Mouse (Mus musculus) embryonic stem cell, embryonic (primary cell): ENCODE data around the gene Ptprt.

Experiments used
- CTCF ChIA-PET, 4 experiments: fragments of 300-600 bp in 2 of 4; fragments of 350-600 bp in 2 of 4; sonication (Branson Sonifier 250); formaldehyde crosslinking; loops; one replicate each; lab custom pipeline; 2022; ENCODE audit warnings: inconsistent platforms in 2 of 4; lab: Charles Lee
- POLR2A ChIA-PET, 4 experiments: fragments of 300-600 bp in 2 of 4; fragments of 350-600 bp in 2 of 4; sonication (Branson Sonifier 250); formaldehyde crosslinking; loops; one replicate each; lab custom pipeline; 2022; ENCODE audit warnings: antibody characterized with exemption in 4 of 4, inconsistent platforms in 1 of 4; lab: Charles Lee

The Ptprt gene

DNA sequence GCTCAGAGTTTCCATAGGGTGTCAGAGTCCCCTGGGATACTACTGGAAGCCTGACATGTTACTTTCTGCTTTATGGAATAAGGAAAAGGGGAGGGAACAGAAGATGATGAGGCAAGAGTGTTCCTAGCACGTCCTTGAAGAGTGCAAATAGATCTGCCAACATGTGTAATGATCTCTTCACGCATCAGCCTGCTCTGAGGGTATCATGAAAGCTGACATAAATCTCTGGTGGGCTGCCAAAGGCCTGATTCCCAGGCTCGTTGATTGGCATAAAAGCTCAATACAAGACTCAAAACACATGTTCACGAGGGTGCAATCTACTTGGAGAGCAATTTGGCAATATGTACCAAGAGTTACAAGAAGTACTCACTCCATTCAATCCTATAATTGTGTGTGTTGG is 778.4 kb downstream of the Ptprt start:
- ChIA-PET CTCF (no interaction called here), POLR2A (no interaction called here)

GRCm38 (mm10) chr2:161880941-161881340 is 780.0 kb downstream of the Ptprt start:
- CTCF ChIA-PET: no interaction called here
- POLR2A ChIA-PET: interaction anchor here in 1 of 4 experiments (0.7 kb wide), 1 partner anchor 279 kb away, joined by 4 read pairs; no protein-coding TSS in a partner anchor

DNA sequence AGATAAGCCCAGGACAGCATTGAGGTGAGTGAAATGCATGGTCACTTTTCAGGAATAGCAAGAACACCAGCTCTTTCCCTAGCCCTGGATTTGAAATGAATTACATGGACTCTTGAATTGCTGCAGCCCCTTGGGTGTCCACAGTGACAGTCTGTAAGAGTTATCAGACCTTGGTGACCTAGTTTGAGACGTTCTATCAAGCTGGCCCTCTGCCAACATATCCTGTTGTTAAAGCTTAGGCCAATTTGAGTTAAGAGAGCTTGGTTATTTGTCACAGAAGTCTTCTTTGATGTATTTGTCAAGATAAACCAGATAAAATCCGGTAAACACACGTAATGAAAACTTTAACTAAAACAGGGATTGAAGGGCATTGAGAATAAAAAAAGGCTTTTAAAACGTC is 795.7 kb downstream of the Ptprt start:
- CTCF ChIA-PET: no interaction called here
- POLR2A ChIA-PET: no interaction called here

GRCm38 (mm10) chr2:161858813-161859212 is 802.1 kb downstream of the Ptprt start:
- CTCF ChIA-PET: no interaction called here

GRCm38 (mm10) chr2:161858361-161858760 is 802.6 kb downstream of the Ptprt start:
- POLR2A ChIA-PET: no interaction called here
- CTCF ChIA-PET: no interaction called here

More at GRCm38 (mm10) chr2:161858813-161859212, 802.1 kb downstream of the Ptprt start:
- POLR2A ChIA-PET: no interaction called here

GRCm38 (mm10) chr2:161835001-161835400 is 825.9 kb downstream of the Ptprt start:
- CTCF ChIA-PET: no interaction called here
- POLR2A ChIA-PET: no interaction called here

- ChIA-PET CTCF (no interaction called here), POLR2A (no interaction called here)
These were observed 827.1 kb downstream of the Ptprt start for GRCm38 (mm10) chr2:161833846-161834245.

GRCm38 (mm10) chr2:161813326-161813725 is 847.6 kb downstream of the Ptprt start:
- CTCF ChIA-PET: no interaction called here

DNA sequence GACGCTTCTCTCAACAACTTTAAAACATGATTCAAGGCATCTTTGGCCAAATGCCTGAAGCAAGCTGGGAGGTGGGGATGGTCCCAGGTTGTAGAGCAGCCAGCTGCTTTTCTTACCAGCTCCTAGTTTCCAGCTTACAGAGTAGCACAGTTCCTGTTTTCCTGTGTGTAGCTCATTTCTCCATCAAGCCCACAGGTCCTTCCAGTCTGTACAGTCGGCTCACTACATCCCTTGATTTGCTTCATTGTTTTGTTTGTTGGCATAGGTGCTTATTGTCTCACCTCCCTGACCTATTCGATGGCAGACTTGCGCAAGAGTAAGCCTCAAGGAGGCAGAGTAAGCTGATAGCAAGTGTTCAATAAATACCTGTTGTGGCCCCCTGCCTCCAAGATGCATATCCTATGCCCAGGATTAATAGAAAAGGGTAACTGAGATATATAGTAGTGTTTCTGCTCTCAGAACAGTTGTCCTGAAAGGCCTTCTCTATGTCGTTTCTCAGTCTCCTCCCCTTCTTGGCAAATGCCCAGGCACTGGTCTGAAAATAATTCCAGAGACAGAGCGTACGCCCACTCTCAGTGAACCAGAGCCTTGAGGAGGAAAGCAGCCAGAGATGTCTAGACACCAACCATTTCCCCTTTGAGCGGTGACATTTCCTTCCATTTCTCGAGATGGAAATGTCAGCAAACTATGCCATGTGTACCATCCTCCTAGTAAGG is 852.7 kb downstream of the Ptprt start:
- POLR2A ChIA-PET: no interaction called here
- CTCF ChIA-PET: no interaction called here

More at GRCm38 (mm10) chr2:161813326-161813725, 847.6 kb downstream of the Ptprt start:
- POLR2A ChIA-PET: no interaction called here

DNA sequence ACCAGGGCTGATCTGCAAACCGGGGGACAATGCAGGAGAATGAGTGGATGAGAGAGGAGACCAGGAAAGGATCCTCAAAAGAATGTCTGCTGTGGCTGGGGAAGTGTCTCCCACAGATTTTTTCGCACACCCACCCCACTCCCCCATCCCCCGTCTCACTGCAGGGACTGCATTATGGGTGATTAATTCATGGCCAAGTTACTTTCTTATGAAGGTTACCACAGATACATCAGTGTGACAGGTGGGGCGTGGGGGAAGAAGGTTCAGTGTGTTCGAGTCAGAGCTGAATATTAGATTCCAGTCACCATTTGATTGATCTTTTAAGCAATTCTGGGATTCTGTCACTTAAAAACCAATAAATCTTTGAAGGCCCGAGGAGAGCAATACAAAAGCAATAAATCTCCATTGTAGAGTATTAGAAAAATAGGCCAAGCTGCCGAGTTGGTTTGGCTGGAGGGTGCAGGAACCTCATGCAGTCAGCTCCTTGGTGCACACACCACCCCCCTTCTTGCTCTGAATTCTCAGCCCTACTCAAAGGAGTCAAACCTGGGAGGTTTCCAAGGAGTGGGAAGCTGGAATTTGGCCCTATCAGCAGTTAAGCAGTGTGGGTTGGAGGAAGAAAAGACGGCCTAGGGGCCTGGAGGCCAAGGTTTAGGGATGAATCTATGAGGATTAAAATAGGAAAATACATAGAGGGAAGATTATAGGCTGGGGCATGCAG is 854.5 kb downstream of the Ptprt start:
- POLR2A ChIA-PET: no interaction called here
- CTCF ChIA-PET: no interaction called here

- CTCF ChIA-PET: no interaction called here
These were observed 861.0 kb downstream of the Ptprt start for GRCm38 (mm10) chr2:161799946-161800345.

GRCm38 (mm10) chr2:161767528-161767927 is 893.4 kb downstream of the Ptprt start:
- POLR2A ChIA-PET: interaction anchor here in 1 of 4 experiments (0.7 kb wide), 1 partner anchor 699 kb away, joined by 3 read pairs; no protein-coding TSS in a partner anchor

More at GRCm38 (mm10) chr2:161799946-161800345, 861.0 kb downstream of the Ptprt start:
- POLR2A ChIA-PET: no interaction called here

DNA sequence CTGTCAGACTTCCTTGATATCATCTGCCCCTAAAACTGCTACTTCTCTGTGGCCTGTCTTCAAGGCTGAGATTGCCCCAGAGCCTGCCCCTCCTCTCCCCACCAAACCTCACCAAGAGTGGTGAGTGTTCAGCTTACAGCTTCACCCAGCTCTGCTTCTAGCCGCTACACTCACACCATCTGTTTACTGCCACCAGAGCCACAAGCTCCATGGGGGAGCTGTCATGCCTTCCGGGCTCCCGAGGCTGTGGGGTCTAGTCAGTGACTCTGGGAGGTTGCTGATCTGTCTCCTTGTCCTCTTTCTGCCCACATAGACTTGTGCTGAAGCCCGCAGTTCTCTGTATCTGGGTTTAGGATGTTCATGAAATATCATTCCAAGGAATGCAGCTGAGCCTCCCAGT is 947.9 kb downstream of the Ptprt start:
- ChIA-PET CTCF (no interaction called here), POLR2A (no interaction called here)

More at GRCm38 (mm10) chr2:161767528-161767927, 893.4 kb downstream of the Ptprt start:
- CTCF ChIA-PET: no interaction called here

DNA sequence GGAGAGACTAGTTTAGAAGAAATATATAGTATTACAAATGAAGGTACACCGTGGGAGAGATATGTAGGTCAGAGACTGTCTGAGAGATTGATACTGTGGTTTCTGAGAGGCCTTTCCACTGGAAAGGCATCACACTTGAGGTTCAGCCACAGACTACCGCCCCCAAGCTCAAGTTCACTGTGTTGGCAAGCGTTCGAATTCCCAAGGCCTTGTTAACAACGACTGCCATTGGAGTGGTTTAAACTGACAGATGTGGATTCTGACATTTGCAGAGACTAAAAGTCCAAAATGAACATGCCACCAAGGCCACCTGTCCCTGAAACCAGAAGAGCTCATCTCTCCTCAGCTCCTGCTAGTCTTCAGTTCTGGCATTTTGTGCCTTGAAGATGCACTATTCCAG is 951.6 kb downstream of the Ptprt start:
- ChIA-PET POLR2A (no interaction called here), CTCF (no interaction called here)

GRCm38 (mm10) chr2:161706386-161706915 is 954.5 kb downstream of the Ptprt start:
- CTCF ChIA-PET: interaction anchor here in 1 of 4 experiments (0.5 kb wide), 1 partner anchor 108 kb away, joined by 3 read pairs; no protein-coding TSS in a partner anchor
- POLR2A ChIA-PET: no interaction called here

GRCm38 (mm10) chr2:161704811-161705210 is 956.1 kb downstream of the Ptprt start:
- POLR2A ChIA-PET: interaction anchor here in 1 of 4 experiments (0.8 kb wide), 1 partner anchor 19 kb away, joined by 3 read pairs; no protein-coding TSS in a partner anchor

DNA sequence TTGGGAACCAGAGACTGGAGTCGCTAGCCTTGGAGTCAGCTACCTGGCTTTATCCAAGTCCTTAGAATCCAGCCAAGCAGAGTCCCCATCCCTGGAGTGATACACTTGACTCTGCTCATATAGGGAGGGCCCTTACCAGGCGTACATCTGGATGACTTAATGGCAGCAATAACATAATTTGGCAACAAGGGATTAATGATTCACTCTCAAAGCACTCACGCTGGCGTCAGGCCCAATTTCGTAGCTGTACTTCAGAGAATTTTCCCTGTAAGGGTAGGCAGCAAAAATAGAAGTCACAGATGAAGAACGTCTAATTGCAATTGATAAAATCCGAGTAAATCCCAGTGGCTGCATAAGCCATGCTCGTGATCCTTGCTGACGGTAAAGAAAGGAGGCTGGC is 956.5 kb downstream of the Ptprt start:
- CTCF ChIA-PET: no interaction called here

More at GRCm38 (mm10) chr2:161704811-161705210, 956.1 kb downstream of the Ptprt start:
- CTCF ChIA-PET: no interaction called here

GRCm38 (mm10) chr2:161695819-161696218 is 965.1 kb downstream of the Ptprt start:
- CTCF ChIA-PET: no interaction called here
- POLR2A ChIA-PET: no interaction called here

More for the DNA sequence above, 956.5 kb downstream of the Ptprt start:
- POLR2A ChIA-PET: interaction anchor here in 1 of 4 experiments (0.8 kb wide), 1 partner anchor 19 kb away, joined by 3 read pairs; no protein-coding TSS in a partner anchor

DNA sequence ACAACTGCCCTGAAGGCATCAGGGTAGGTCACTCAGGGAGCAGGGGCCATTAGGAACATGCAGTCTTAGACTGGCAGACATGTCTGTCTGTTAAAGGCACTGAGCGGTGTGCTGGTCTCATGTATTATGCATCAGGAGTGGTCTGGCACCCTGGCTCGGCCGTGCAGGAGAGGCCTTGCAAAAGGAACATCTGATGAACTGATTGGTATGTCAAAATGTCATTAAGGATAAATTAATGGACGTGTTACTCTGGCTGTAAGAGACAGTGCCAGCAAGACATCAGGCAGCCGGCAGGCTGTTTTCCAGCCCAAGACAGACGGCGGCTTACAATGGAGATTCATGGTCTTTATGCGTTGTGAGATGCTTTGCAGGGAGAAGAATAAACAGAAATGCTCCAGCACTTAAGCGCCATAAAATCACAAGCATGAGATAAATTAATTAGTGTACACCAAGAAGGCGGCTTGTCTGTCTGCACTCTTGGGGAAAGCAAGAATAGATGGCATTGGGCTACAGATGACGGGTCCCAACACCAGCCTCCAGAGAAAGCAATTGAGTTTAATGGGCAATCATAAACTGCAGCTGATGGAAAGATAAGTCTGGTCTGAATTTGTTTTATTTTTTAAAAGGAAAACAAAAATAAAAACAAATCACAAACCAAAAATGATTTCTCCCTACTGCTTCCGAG is 992.5 kb downstream of the Ptprt start:
- POLR2A ChIA-PET: no interaction called here
- CTCF ChIA-PET: no interaction called here
